Mouse (Mus musculus) embryonic fibroblast, embryonic 13.5 days (primary cell): ENCODE measurements around the gene Insrr.

ENCODE experiments used
- CTCF ChIP-seq: IDR thresholded peaks from 2 replicates; pipeline ENCODE4 v1.5.1; 2011; ENCODE audit warnings: mild to moderate bottlenecking, control low read depth, low read length, moderate library complexity, borderline replicate concordance; ENCODE audit not compliant: insufficient read depth
- POLR2A ChIP-seq: IDR thresholded peaks from 2 replicates; pipeline ENCODE4 v1.6.1; 2011; ENCODE audit warnings: low read depth, mild to moderate bottlenecking, control low read depth, low read length, moderate library complexity

- no peak for TF ChIP-seq CTCF
- no peak for TF ChIP-seq POLR2A
Observed at GRCm38 (mm10) chr3:87796736-87797334, at the start of gene Insrr.
